Mouse (Mus musculus) embryonic facial prominence, embryonic 15.5 days (tissue): ENCODE measurements around the gene Olfr99. TPM values are rescaled to one million over a fixed set of nuclear protein-coding genes. Genes with fewer than 3 reads are reported as not detected.

Experiments
- ATAC-seq: fragments of 200-750 bp; cut with Nextera tagmentation; 2 replicates; pipeline ENCODE4 v1.8.0; 2017; ENCODE audit warnings: low read depth, moderate TSS enrichment; ENCODE audit not compliant: insufficient number of reproducible peaks, low FRiP score, low TSS enrichment
- H3K27ac ChIP-seq: fragments of 300-500 bp; sonication (generic); replicated peaks from 2 replicates; pipeline ENCODE4 v1.5.1; 2015; ENCODE audit warnings: mild to moderate bottlenecking, inconsistent platforms
- H3K27me3 ChIP-seq: fragments of 300-500 bp; sonication (generic); 2 replicates; pipeline ENCODE4 v1.6.1; 2015; ENCODE audit warnings: inconsistent platforms
- H3K36me3 ChIP-seq: fragments of 300-500 bp; sonication (generic); 2 replicates; pipeline ENCODE4 v1.6.1; 2015; ENCODE audit warnings: mild to moderate bottlenecking, inconsistent platforms
- H3K4me1 ChIP-seq: fragments of 300-500 bp; sonication (generic); 2 replicates; pipeline ENCODE4 v1.6.1; 2015; ENCODE audit warnings: inconsistent platforms
- H3K4me2 ChIP-seq: fragments of 300-500 bp; sonication (generic); replicated peaks from 2 replicates; pipeline ENCODE4 v1.6.1; 2015; ENCODE audit warnings: mild to moderate bottlenecking, inconsistent platforms
- H3K4me3 ChIP-seq: fragments of 300-500 bp; sonication (generic); replicated peaks from 2 replicates; pipeline ENCODE4 v1.5.1; 2015; ENCODE audit warnings: mild to moderate bottlenecking, inconsistent platforms
- H3K9ac ChIP-seq: fragments of 300-500 bp; sonication (generic); 2 replicates; pipeline ENCODE4 v1.6.1; 2015; ENCODE audit warnings: inconsistent platforms
- H3K9me3 ChIP-seq: fragments of 300-500 bp; sonication (generic); replicated peaks from 2 replicates; pipeline ENCODE4 v1.6.1; 2016; ENCODE audit warnings: inconsistent platforms
- WGBS: fragments of 180-500 bp; shearing (Covaris S2); methylation state at CpG from one replicate; pipeline ENCODE4 v1.1.7; 2015; 5-methylcytosine and 5-hydroxymethylcytosine counted together
- polyA plus RNA-seq: library from polyadenylated mRNA; unstranded; fragments of >200 nt; fragmentation: Nextera tagmentation; extraction: Ambion mirVana; gene quantifications from 2 replicates; pipeline ENCODE4 v1.2.1, GENCODE M21; 2015

Gene Olfr99
- 0.16 TPM in 1 of 2 replicates, not detected in the other for polyA plus RNA-seq

GRCm38 (mm10) chr17:37283360-37283759 lies at the start of gene Olfr99:
Gene Olfr99 (minus strand): TSS chr17:37283460.
- H3K4me2 ChIP-seq: no peak within 1 kb of the TSS
- H3K9me3 ChIP-seq: no peaks in the 10 kb centered on the region
- no peaks in the 10 kb centered on the region for H3K4me1 ChIP-seq
- H3K36me3 ChIP-seq: no peaks in the 10 kb centered on the region
- no peak within 1 kb of the TSS for H3K4me3 ChIP-seq
- ATAC-seq: no peak
- WGBS: 66% methylated on average over 1 of the region's 1 CpGs
- no peak within 1 kb of the TSS for H3K27ac ChIP-seq
- H3K27me3 ChIP-seq: no peaks in the 10 kb centered on the region
- H3K9ac ChIP-seq: no peak within 1 kb of the TSS

- no peaks in the 10 kb centered on the region for H3K9me3 ChIP-seq
- H3K4me3 ChIP-seq: no peak within 1 kb of the TSS
- no peak for ATAC-seq
- no peak within 1 kb of the TSS for H3K9ac ChIP-seq
- no peaks in the 10 kb centered on the region for H3K36me3 ChIP-seq
- H3K27ac ChIP-seq: no peak within 1 kb of the TSS
- H3K4me1 ChIP-seq: no peaks in the 10 kb centered on the region
- no peaks in the 10 kb centered on the region for H3K27me3 ChIP-seq
- H3K4me2 ChIP-seq: no peak within 1 kb of the TSS
These were observed 33.7 kb upstream of the Olfr99 start, which contains the start of gene Olfr102 for GRCm38 (mm10) chr17:37316954-37317353. Gene Olfr102 (minus strand): TSS chr17:37317054.

GRCm38 (mm10) chr17:37310146-37310699 lies 27.0 kb upstream of the Olfr99 start:
- H3K4me3 ChIP-seq: no peak overlapping the region
- H3K27ac ChIP-seq: no peak overlapping the region
- H3K4me1 ChIP-seq: no peaks in the 10 kb centered on the region
- no peak for ATAC-seq
- no peaks in the 10 kb centered on the region for H3K9me3 ChIP-seq
- H3K36me3 ChIP-seq: no peaks in the 10 kb centered on the region
- H3K4me2 ChIP-seq: no peak overlapping the region
- no peaks in the 10 kb centered on the region for H3K27me3 ChIP-seq
- H3K9ac ChIP-seq: no peak overlapping the region
- 45% methylated on average over 2 of the region's 2 CpGs for WGBS

- Histone ChIP-seq H3K4me2 (no peak overlapping the region), H3K9ac (no peak overlapping the region), H3K36me3 (no peaks in the 10 kb centered on the region), H3K9me3 (no peaks in the 10 kb centered on the region), H3K4me1 (no peaks in the 10 kb centered on the region), H3K27me3 (no peaks in the 10 kb centered on the region), H3K27ac (no peak overlapping the region), H3K4me3 (no peak overlapping the region)
- WGBS: 43% methylated on average over 4 of the region's 4 CpGs
- ATAC-seq: no peak
These were observed 25.2 kb upstream of the Olfr99 start for GRCm38 (mm10) chr17:37308483-37308882.

GRCm38 (mm10) chr17:37304213-37304612 lies 21.0 kb upstream of the Olfr99 start, which contains the start of gene Olfr101:
Gene Olfr101 (minus strand): TSS chr17:37304313.
- Histone ChIP-seq H3K9me3 (no peaks in the 10 kb centered on the region), H3K9ac (no peak within 1 kb of the TSS), H3K27me3 (no peaks in the 10 kb centered on the region), H3K36me3 (no peaks in the 10 kb centered on the region), H3K4me2 (no peak within 1 kb of the TSS), H3K4me1 (no peaks in the 10 kb centered on the region), H3K4me3 (no peak within 1 kb of the TSS), H3K27ac (no peak within 1 kb of the TSS)
- WGBS: 77% methylated on average over 4 of the region's 4 CpGs
- ATAC-seq: no peak

- WGBS: 72% methylated on average over 1 of the region's 1 CpGs
- no peak overlapping the region for H3K27ac ChIP-seq
- no peaks in the 10 kb centered on the region for H3K9me3 ChIP-seq
- H3K4me1 ChIP-seq: no peaks in the 10 kb centered on the region
- H3K9ac ChIP-seq: no peak overlapping the region
- no peak overlapping the region for H3K4me2 ChIP-seq
- H3K36me3 ChIP-seq: no peaks in the 10 kb centered on the region
- no peak for ATAC-seq
- no peaks in the 10 kb centered on the region for H3K27me3 ChIP-seq
- no peak overlapping the region for H3K4me3 ChIP-seq
These were observed 2.9 kb downstream of the Olfr99 start for GRCm38 (mm10) chr17:37280331-37280730.

- ATAC-seq: no peak
- H3K4me2 ChIP-seq: no peak overlapping the region
- H3K4me1 ChIP-seq: no peaks in the 10 kb centered on the region
- no peaks in the 10 kb centered on the region for H3K36me3 ChIP-seq
- no peaks in the 10 kb centered on the region for H3K27me3 ChIP-seq
- no peaks in the 10 kb centered on the region for H3K9me3 ChIP-seq
- no peak overlapping the region for H3K4me3 ChIP-seq
- H3K27ac ChIP-seq: no peak overlapping the region
- H3K9ac ChIP-seq: no peak overlapping the region
These were observed 6.7 kb downstream of the Olfr99 start for GRCm38 (mm10) chr17:37276573-37276972.

GRCm38 (mm10) chr17:37275626-37276248 lies 7.5 kb downstream of the Olfr99 start:
- Histone ChIP-seq H3K27me3 (no peaks in the 10 kb centered on the region), H3K9me3 (no peaks in the 10 kb centered on the region), H3K4me3 (no peak overlapping the region), H3K4me2 (no peak overlapping the region), H3K4me1 (no peaks in the 10 kb centered on the region), H3K9ac (no peak overlapping the region), H3K36me3 (no peaks in the 10 kb centered on the region), H3K27ac (no peak overlapping the region)
- no peak for ATAC-seq
- WGBS: 62% methylated on average over 2 of the region's 2 CpGs

GRCm38 (mm10) chr17:37270702-37271092 lies 12.6 kb downstream of the Olfr99 start:
- peak overlapping the region; percentile 91 for H3K4me2 ChIP-seq
- no peaks in the 10 kb centered on the region for H3K9me3 ChIP-seq
- 60% methylated on average over 8 of the region's 8 CpGs for WGBS
- no peaks in the 10 kb centered on the region for H3K27me3 ChIP-seq
- no peaks in the 10 kb centered on the region for H3K36me3 ChIP-seq
- H3K9ac ChIP-seq: no peak overlapping the region
- 0 out of 2 replicates have a peak, but pooled peaks cover 5% of the 10 kb centered on the region for H3K4me1 ChIP-seq
- 0 out of 2 replicates have a peak, but pooled peaks have one; percentile 60 for ATAC-seq
- no peak overlapping the region for H3K27ac ChIP-seq
- peak overlapping the region; percentile 54 for H3K4me3 ChIP-seq

GRCm38 (mm10) chr17:37270058-37270701 lies 13.1 kb downstream of the Olfr99 start, which contains the start of gene H2-M3:
Gene H2-M3 (plus strand): TSS chr17:37270220.
- 0 out of 2 replicates have a peak, but pooled peaks cover 5% of the 10 kb centered on the region for H3K4me1 ChIP-seq
- no peak within 1 kb of the TSS for H3K9ac ChIP-seq
- 1% methylated on average over 26 of the region's 26 CpGs for WGBS
- peak within 1 kb of the TSS; percentile 91 for H3K4me2 ChIP-seq
- no peaks in the 10 kb centered on the region for H3K27me3 ChIP-seq
- H3K36me3 ChIP-seq: no peaks in the 10 kb centered on the region
- H3K9me3 ChIP-seq: no peaks in the 10 kb centered on the region
- H3K4me3 ChIP-seq: peak within 1 kb of the TSS; percentile 54
- peak; percentile 73; the same call in 1 of the 2 replicates for ATAC-seq
- H3K27ac ChIP-seq: no peak within 1 kb of the TSS

- no peaks in the 10 kb centered on the region for H3K9me3 ChIP-seq
- no peaks in the 10 kb centered on the region for H3K36me3 ChIP-seq
- no peak for ATAC-seq
- no peaks in the 10 kb centered on the region for H3K4me1 ChIP-seq
- no peaks in the 10 kb centered on the region for H3K27me3 ChIP-seq
- 81% methylated on average over 1 of the region's 1 CpGs for WGBS
- no peak within 1 kb of the TSS for H3K4me3 ChIP-seq
- H3K27ac ChIP-seq: no peak within 1 kb of the TSS
- no peak within 1 kb of the TSS for H3K9ac ChIP-seq
- no peak within 1 kb of the TSS for H3K4me2 ChIP-seq
These were observed 19.6 kb downstream of the Olfr99 start, which contains the start of gene Olfr98 for GRCm38 (mm10) chr17:37263626-37264025. Gene Olfr98 (minus strand): TSS chr17:37263749.
